Mouse (Mus musculus): ENCODE data around the gene Adamts13. TPM values are rescaled to one million over a fixed set of nuclear protein-coding genes. Genes with fewer than 3 reads are reported as not detected.

Gene Adamts13
- polyA plus RNA-seq, 1 experiment, result not detected

- Histone ChIP-seq H3K4me1 (ENCODE audit: control insufficient read depth, insufficient read depth, low read length) (peaks cover 2% of the 10 kb centered on the region), H3K27ac (ENCODE audit: control insufficient read depth, insufficient read depth, low read depth, low read length, poor library complexity) (peak overlapping the region; percentile 41; the same call in 1 of the 2 replicates), H3K4me3 (replicated peaks; ENCODE audit: control insufficient read depth, low read depth, low read length) (no peak overlapping the region)
- peak; percentile 68 for TF ChIP-seq CTCF (IDR thresholded peaks at IDR 0.05; ENCODE audit: control insufficient read depth, insufficient read depth, low read length)
- TF ChIP-seq POLR2A (IDR thresholded peaks at IDR 0.05; ENCODE audit: borderline replicate concordance, control insufficient read depth, low read depth, low read length), result no peak
- WGBS, result 16% methylated on average over 5 of the region's 5 CpGs
These were observed 31.7 kb upstream of the Adamts13 start for GRCm38 (mm10) chr2:26941539-26941938.

GRCm38 (mm10) chr2:26943253-26943652 is 30.0 kb upstream of the Adamts13 start:
- 69% methylated on average over 3 of the region's 3 CpGs for WGBS

DNA sequence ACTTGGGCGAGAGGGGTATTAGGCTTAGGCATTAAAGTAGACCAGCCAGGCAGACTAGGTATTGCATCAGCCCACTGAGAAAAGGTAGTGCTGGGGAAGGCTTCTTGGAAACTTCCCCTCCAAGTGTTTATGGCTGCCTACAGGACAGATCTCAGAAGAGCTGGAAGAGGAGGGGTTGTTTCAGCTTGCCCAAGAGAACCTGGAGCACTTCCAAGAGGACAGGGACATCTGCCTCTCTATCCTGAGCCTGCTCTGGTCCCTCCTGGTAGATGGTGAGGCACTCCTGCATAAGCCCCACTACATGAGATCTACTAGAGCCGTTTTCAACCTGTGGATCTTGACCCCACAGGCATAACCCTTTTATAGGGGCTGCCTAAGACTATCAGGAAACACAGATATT is 22.8 kb upstream of the Adamts13 start:
- WGBS, result 81% methylated on average over 2 of the region's 2 CpGs
- H3K4me3 ChIP-seq (replicated peaks; ENCODE audit: control insufficient read depth, low read depth, low read length), result no peak overlapping the region
- H3K27ac ChIP-seq (ENCODE audit: control insufficient read depth, insufficient read depth, low read depth, low read length, poor library complexity), result no peak overlapping the region
- TF ChIP-seq CTCF (IDR thresholded peaks at IDR 0.05; ENCODE audit: control insufficient read depth, insufficient read depth, low read length) (no peak), POLR2A (IDR thresholded peaks at IDR 0.05; ENCODE audit: borderline replicate concordance, control insufficient read depth, low read depth, low read length) (no peak)
- no peaks in the 10 kb centered on the region for H3K4me1 ChIP-seq (ENCODE audit: control insufficient read depth, insufficient read depth, low read length)

More at GRCm38 (mm10) chr2:26943253-26943652, 30.0 kb upstream of the Adamts13 start:
- Histone ChIP-seq H3K4me1 (ENCODE audit: control insufficient read depth, insufficient read depth, low read length) (peaks cover 2% of the 10 kb centered on the region), H3K4me3 (replicated peaks; ENCODE audit: control insufficient read depth, low read depth, low read length) (no peak overlapping the region), H3K27ac (ENCODE audit: control insufficient read depth, insufficient read depth, low read depth, low read length, poor library complexity) (no peak overlapping the region)
- TF ChIP-seq CTCF (IDR thresholded peaks at IDR 0.05; ENCODE audit: control insufficient read depth, insufficient read depth, low read length) (no peak), POLR2A (IDR thresholded peaks at IDR 0.05; ENCODE audit: borderline replicate concordance, control insufficient read depth, low read depth, low read length) (no peak)

DNA sequence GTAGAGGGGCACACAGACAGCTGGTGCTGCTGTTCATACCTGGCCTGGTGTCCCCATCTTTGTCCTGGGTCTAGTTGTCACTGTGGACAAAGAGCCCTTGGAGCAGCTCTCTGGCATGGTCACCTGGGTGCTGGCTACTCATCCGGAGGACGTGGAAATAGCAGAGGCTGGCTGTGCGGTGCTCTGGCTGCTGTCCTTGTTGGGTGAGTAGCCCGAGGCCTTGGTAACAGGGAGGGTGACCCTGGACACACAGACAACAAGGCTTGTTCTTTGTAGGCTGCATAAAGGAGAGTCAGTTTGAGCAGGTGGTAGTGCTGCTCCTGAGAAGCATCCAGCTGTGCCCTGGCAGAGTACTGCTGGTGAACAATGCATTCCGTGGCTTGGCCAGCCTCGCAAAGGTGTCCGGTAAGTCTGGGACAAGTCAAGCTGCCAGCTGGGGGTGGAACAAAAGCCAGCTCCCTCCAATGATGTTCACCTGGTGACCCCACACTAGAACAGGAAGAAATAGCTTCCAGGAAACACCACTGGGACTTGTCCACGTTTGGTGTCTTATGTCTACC is 21.8 kb upstream of the Adamts13 start:
- Histone ChIP-seq H3K27ac (ENCODE audit: control insufficient read depth, insufficient read depth, low read depth, low read length, poor library complexity) (no peak overlapping the region), H3K4me3 (replicated peaks; ENCODE audit: control insufficient read depth, low read depth, low read length) (no peak overlapping the region), H3K4me1 (ENCODE audit: control insufficient read depth, insufficient read depth, low read length) (no peaks in the 10 kb centered on the region)
- WGBS, result 89% methylated on average over 8 of the region's 8 CpGs
- TF ChIP-seq POLR2A (IDR thresholded peaks at IDR 0.05; ENCODE audit: borderline replicate concordance, control insufficient read depth, low read depth, low read length) (no peak), CTCF (IDR thresholded peaks at IDR 0.05; ENCODE audit: control insufficient read depth, insufficient read depth, low read length) (no peak)

DNA sequence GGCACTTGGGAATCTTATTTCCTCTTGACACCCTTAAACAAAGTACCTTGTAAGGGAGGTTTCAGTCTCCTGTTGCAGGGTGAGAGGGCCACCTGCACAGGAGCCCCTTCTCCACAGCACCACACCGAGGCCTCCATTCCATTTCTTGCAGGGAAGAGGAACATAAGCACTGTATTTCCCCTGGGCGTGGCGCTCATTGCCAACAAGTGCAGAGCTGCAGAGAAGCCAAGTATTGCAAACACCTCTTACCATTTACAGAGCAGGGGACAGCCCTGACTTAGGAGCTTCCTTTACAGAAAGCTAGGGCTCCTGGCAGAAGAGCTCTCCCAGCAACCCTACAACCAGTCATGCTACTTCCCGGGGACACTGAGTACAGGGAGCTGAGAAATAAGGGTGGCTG is 21.0 kb upstream of the Adamts13 start:
- H3K27ac ChIP-seq (ENCODE audit: control insufficient read depth, insufficient read depth, low read depth, low read length, poor library complexity), result no peak overlapping the region
- WGBS, result 72% methylated on average over 4 of the region's 4 CpGs
- no peak for TF ChIP-seq CTCF (IDR thresholded peaks at IDR 0.05; ENCODE audit: control insufficient read depth, insufficient read depth, low read length)
- no peak for TF ChIP-seq POLR2A (IDR thresholded peaks at IDR 0.05; ENCODE audit: borderline replicate concordance, control insufficient read depth, low read depth, low read length)
- H3K4me1 ChIP-seq (ENCODE audit: control insufficient read depth, insufficient read depth, low read length), result no peaks in the 10 kb centered on the region
- H3K4me3 ChIP-seq (replicated peaks; ENCODE audit: control insufficient read depth, low read depth, low read length), result no peak overlapping the region

DNA sequence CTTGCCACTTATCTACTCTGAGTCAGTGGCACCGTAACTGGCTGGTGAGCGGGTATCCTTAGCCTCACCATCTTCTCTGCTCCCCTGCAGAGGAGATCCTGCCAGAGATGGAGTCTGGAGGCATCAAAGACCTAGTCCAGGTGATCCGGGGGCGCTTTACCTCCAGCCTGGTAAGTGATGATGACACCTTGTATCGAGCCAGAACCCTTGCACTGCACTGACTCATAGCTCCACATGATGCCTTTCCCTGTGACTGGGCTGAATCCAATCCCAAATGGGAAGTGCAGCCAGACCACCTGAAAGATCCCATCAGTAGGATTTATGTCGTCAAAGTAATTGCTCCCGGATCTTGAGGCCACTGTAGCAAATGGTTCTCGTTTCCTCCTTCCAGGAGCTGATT is 20.4 kb upstream of the Adamts13 start:
- H3K27ac ChIP-seq (ENCODE audit: control insufficient read depth, insufficient read depth, low read depth, low read length, poor library complexity), result no peak overlapping the region
- TF ChIP-seq POLR2A (IDR thresholded peaks at IDR 0.05; ENCODE audit: borderline replicate concordance, control insufficient read depth, low read depth, low read length) (no peak), CTCF (IDR thresholded peaks at IDR 0.05; ENCODE audit: control insufficient read depth, insufficient read depth, low read length) (no peak)
- H3K4me1 ChIP-seq (ENCODE audit: control insufficient read depth, insufficient read depth, low read length), result no peaks in the 10 kb centered on the region
- WGBS, result 92% methylated on average over 8 of the region's 8 CpGs
- no peak overlapping the region for H3K4me3 ChIP-seq (replicated peaks; ENCODE audit: control insufficient read depth, low read depth, low read length)

DNA sequence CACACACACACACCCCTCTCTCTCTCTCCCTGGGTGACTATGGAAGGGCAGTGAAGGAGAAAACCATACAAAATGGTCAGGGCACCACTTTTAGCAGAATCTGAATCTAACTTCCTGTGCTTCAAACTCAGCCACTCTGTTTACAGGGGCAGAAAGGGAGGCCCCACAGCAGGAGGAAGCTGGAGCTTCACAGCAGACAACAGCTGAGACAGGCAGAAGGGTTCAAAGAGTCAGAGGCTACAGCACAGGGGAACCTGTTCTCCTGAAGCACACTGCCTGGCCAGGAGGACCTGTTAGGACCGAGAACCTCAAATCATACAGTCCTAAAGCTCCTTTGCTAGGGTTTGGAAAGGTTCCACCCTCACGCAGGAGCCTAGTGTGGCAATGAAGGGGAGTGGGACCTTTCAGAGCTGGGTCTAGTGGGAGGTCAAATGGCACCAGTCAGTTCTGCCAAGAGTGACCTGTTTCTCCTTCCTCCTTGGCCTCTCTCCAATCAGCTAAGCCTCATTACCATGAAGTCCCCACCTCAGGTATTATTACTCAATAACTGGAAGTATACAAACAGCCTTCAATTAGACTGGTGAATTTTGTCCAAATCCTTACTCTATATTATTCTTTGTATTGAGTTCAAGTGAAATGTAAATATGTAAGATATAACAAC is 18.4 kb upstream of the Adamts13 start:
- 74% methylated on average over 2 of the region's 2 CpGs for WGBS
- H3K27ac ChIP-seq (ENCODE audit: control insufficient read depth, insufficient read depth, low read depth, low read length, poor library complexity), result no peak overlapping the region
- TF ChIP-seq POLR2A (IDR thresholded peaks at IDR 0.05; ENCODE audit: borderline replicate concordance, control insufficient read depth, low read depth, low read length) (no peak), CTCF (IDR thresholded peaks at IDR 0.05; ENCODE audit: control insufficient read depth, insufficient read depth, low read length) (no peak)
- H3K4me3 ChIP-seq (replicated peaks; ENCODE audit: control insufficient read depth, low read depth, low read length), result no peak overlapping the region
- no peaks in the 10 kb centered on the region for H3K4me1 ChIP-seq (ENCODE audit: control insufficient read depth, insufficient read depth, low read length)

GRCm38 (mm10) chr2:26956811-26957487 is 16.3 kb upstream of the Adamts13 start:
- Histone ChIP-seq H3K27ac (ENCODE audit: control insufficient read depth, insufficient read depth, low read depth, low read length, poor library complexity) (no peak overlapping the region), H3K4me3 (replicated peaks; ENCODE audit: control insufficient read depth, low read depth, low read length) (no peak overlapping the region), H3K4me1 (ENCODE audit: control insufficient read depth, insufficient read depth, low read length) (no peaks in the 10 kb centered on the region)
- TF ChIP-seq POLR2A (IDR thresholded peaks at IDR 0.05; ENCODE audit: borderline replicate concordance, control insufficient read depth, low read depth, low read length) (no peak), CTCF (IDR thresholded peaks at IDR 0.05; ENCODE audit: control insufficient read depth, insufficient read depth, low read length) (no peak)
- WGBS, result 89% methylated on average over 12 of the region's 12 CpGs

Measured in bone marrow, adult 2 months (tissue).